Mouse (Mus musculus): ENCODE results near the gene Zfp831.

The Zfp831 gene

DNA sequence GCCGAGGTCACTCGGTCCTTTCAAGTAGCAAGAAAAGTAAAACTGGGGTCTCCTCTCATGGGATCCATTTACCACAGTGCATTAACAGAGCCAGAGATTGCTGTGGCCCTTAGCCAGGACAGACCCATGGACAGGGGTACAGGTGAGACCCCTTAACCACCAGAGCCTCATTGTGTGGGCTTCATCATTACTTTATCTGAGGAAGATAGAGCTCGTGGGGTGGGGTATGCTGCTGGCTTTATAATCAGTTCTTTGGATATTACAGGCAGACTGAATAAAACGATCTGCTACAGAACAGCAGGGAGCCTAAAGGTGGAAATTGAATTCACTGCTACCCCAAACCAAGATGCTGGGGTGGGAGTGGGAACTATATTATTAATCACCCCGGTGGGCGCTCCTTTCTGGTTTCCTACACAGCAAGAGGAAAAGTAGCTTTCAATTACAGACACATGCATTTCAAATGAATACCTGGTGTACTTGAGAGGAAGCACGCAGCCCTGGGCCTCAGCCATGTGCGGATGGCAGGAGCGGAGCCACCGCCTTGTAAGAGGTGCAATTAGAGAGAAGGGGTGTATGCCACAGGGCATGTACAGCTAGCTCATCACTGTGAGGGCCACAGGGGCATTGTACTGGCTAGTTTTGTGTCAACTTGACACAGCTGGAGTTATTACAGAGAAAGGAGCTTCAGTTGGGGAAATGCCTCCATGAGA, 83.9 kb downstream of the Zfp831 start:
- CTCF ChIA-PET = no interaction called here

DNA sequence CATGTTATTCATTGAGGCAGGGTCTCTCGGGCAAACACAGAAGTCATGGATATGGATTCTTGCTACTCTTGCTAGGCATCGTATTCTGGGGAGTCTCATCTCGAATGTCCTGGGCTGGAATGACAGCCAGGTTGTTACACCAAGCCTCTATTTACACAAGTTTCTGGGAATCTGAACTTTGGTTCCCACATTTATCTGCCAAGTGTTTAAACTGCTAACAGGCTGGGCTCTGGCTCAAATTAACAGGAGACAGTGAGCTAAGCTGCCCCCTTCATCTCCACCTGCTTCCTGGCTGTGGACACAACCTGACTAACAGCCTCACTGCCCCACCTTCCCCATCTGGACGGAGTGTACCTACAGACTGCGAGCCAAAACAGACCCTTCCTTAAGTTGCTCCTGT, 88.6 kb downstream of the Zfp831 start:
- CTCF ChIA-PET = no interaction called here

- CTCF ChIA-PET = no interaction called here
Measured at GRCm38 (mm10) chr2:174735270-174735669, 91.9 kb downstream of the Zfp831 start.

- CTCF ChIA-PET = no interaction called here
Measured at GRCm38 (mm10) chr2:174747182-174747581, 103.8 kb downstream of the Zfp831 start.

DNA sequence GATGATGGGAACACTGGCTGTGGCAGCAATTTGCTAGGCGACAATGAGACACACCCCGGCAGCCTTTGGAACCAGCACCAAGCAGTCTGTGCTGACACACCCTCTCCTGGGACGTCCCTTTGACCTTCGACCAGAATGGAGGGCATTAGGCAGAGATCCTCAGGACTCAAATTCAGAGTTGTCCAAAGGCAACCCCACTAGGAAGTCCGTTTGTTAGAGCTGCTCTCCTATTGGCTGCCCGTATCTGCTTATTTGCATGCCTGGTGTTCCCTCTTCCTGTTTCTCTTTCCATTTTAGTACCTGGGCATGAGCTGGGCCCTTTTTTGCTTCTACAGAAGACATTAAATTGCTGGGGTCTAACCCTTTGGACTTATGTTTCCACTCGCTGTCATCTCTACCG, 105.0 kb downstream of the Zfp831 start:
- CTCF ChIA-PET = no interaction called here

GRCm38 (mm10) chr2:174753197-174753596, 109.9 kb downstream of the Zfp831 start:
- CTCF ChIA-PET = interaction anchor here (0.6 kb wide), 1 partner anchor 1166 kb away, joined by 3 read pairs; no protein-coding TSS in a partner anchor

DNA sequence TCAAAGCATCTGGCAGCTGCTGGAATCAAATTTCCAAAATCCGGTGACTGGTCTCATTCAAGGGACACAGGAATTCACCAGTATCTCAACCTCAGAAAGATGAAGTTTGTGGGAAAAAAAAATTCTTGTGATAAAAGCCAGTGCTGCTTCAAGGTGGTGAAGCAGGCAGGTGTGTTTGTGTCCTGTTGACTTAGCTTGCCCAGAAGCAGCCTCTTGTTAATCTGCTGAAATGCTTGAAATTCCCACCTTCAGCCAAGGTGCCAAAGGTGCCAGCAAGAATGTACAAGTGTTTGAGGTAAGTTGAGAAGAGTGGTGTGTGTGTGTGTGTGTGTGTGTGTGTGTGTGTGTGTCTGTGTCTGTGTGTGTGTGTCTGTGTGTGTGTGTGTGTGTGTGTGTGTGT, 110.9 kb downstream of the Zfp831 start:
- CTCF ChIA-PET = no interaction called here

- CTCF ChIA-PET = no interaction called here
Measured at GRCm38 (mm10) chr2:174759189-174759588, 115.9 kb downstream of the Zfp831 start.

Data from spleen, embryonic (tissue).